Mouse (Mus musculus) small intestine, adult 2 months (tissue): ENCODE results near the gene Gnb5. TPM values are rescaled to one million over a fixed set of nuclear protein-coding genes. Genes with fewer than 3 reads are reported as not detected.

Experiments used
- H3K27ac ChIP-seq: fragments of 200-500 bp; 2 replicates; pipeline ENCODE4 v1.5.1; 2012; ENCODE audit warnings: low read depth, low read length, control low read depth, inconsistent platforms; ENCODE audit not compliant: insufficient read depth
- H3K27me3 ChIP-seq: fragments of 200-500 bp; 2 replicates; pipeline ENCODE4 v1.6.1; 2012; ENCODE audit warnings: mild to moderate bottlenecking, moderate library complexity, low read length, inconsistent platforms; ENCODE audit not compliant: control insufficient read depth, insufficient read depth
- H3K36me3 ChIP-seq: fragments of 200-500 bp; 2 replicates; pipeline ENCODE4 v1.6.1; 2012; ENCODE audit warnings: mild to moderate bottlenecking, low read length, control low read depth, inconsistent platforms; ENCODE audit not compliant: control insufficient read depth, insufficient read depth
- H3K4me1 ChIP-seq: fragments of 200-500 bp; 2 replicates; pipeline ENCODE4 v1.6.1; 2012; ENCODE audit warnings: low read length, inconsistent platforms, mixed read lengths; ENCODE audit not compliant: control insufficient read depth, insufficient read depth, insufficient read length
- H3K4me3 ChIP-seq: fragments of 200-500 bp; 2 replicates; pipeline ENCODE4 v1.5.1; 2012; ENCODE audit warnings: low read depth, mild to moderate bottlenecking, control low read depth, inconsistent platforms, low read length, moderate library complexity
- CTCF ChIP-seq: fragments of 200-500 bp; IDR thresholded peaks from 2 replicates; pipeline ENCODE4 v1.5.1; 2012; ENCODE audit warnings: low read depth, mild to moderate bottlenecking, control low read depth, inconsistent platforms, low read length, moderate library complexity, mixed read lengths; ENCODE audit not compliant: insufficient replicate concordance, insufficient read length; ENCODE audit errors: extremely low read depth
- POLR2A ChIP-seq: fragments of 200-500 bp; IDR thresholded peaks from 2 replicates; pipeline ENCODE4 v1.6.1; 2012; ENCODE audit warnings: low read depth, mild to moderate bottlenecking, control low read depth, inconsistent platforms, low read length, moderate library complexity
- WGBS: fragments of 180-500 bp; shearing (Covaris S2); methylation state at CpG from one replicate; pipeline ENCODE4 v1.1.7; 2018; 5-methylcytosine and 5-hydroxymethylcytosine counted together
- polyA plus RNA-seq: library from polyadenylated mRNA; depleted of rRNA; stranded (reverse); fragments of >200 nt; gene quantifications from 2 replicates; pipeline ENCODE4 v1.2.3, GENCODE M21; 2012

Gene Gnb5
- polyA plus RNA-seq, 1 experiment, result 7.3 TPM

- peaks cover 25% of the 10 kb centered on the region; the same call in 1 of the 2 replicates for H3K4me1 ChIP-seq
- H3K36me3 ChIP-seq, result no peaks in the 10 kb centered on the region
- no peak overlapping the region for H3K4me3 ChIP-seq
- H3K27me3 ChIP-seq, result no peaks in the 10 kb centered on the region
- H3K27ac ChIP-seq, result no peak overlapping the region
- TF ChIP-seq POLR2A (no peak), CTCF (no peak)
- WGBS, result 40% methylated on average over 5 of the region's 5 CpGs
Observed at GRCm38 (mm10) chr9:75366191-75366590, 60.1 kb downstream of the Gnb5 start.

- Histone ChIP-seq H3K36me3 (no peaks in the 10 kb centered on the region), H3K27ac (peak overlapping the region; percentile 17), H3K27me3 (no peaks in the 10 kb centered on the region), H3K4me1 (peaks cover 11% of the 10 kb centered on the region; the same call in 1 of the 2 replicates), H3K4me3 (no peak overlapping the region)
- TF ChIP-seq CTCF, result no peak
- TF ChIP-seq POLR2A, result no peak
- 80% methylated on average over 3 of the region's 3 CpGs for WGBS
Observed at GRCm38 (mm10) chr9:75368779-75369178, 62.7 kb downstream of the Gnb5 start.

- H3K27me3 ChIP-seq, result no peaks in the 10 kb centered on the region
- H3K4me1 ChIP-seq, result peaks cover 7% of the 10 kb centered on the region; the same call in 1 of the 2 replicates
- H3K36me3 ChIP-seq, result no peaks in the 10 kb centered on the region
- 94% methylated on average over 9 of the region's 9 CpGs for WGBS
- H3K4me3 ChIP-seq, result no peak overlapping the region
- TF ChIP-seq CTCF (no peak), POLR2A (no peak)
- H3K27ac ChIP-seq, result no peak overlapping the region
Observed at GRCm38 (mm10) chr9:75375606-75376005, 69.5 kb downstream of the Gnb5 start.

- no peak overlapping the region for H3K27ac ChIP-seq
- no peak overlapping the region for H3K4me3 ChIP-seq
- H3K36me3 ChIP-seq, result no peaks in the 10 kb centered on the region
- no peak for TF ChIP-seq POLR2A
- no peak for TF ChIP-seq CTCF
- WGBS, result 59% methylated on average over 1 of the region's 1 CpGs
- peaks cover 7% of the 10 kb centered on the region; the same call in 1 of the 2 replicates for H3K4me1 ChIP-seq
- H3K27me3 ChIP-seq, result no peaks in the 10 kb centered on the region
Observed at GRCm38 (mm10) chr9:75376428-75376827, 70.3 kb downstream of the Gnb5 start.

- Histone ChIP-seq H3K36me3 (no peaks in the 10 kb centered on the region), H3K27ac (peak overlapping the region; percentile 38), H3K4me1 (peaks cover 7% of the 10 kb centered on the region; the same call in 1 of the 2 replicates), H3K4me3 (no peak overlapping the region), H3K27me3 (no peaks in the 10 kb centered on the region)
- 35% methylated on average over 2 of the region's 2 CpGs for WGBS
- TF ChIP-seq CTCF (no peak), POLR2A (no peak)
Observed at GRCm38 (mm10) chr9:75378774-75379173, 72.7 kb downstream of the Gnb5 start.

GRCm38 (mm10) chr9:75382825-75383224, 76.7 kb downstream of the Gnb5 start:
- 90% methylated on average over 14 of the region's 14 CpGs for WGBS
- no peak overlapping the region for H3K27ac ChIP-seq
- H3K4me1 ChIP-seq, result peaks cover 18% of the 10 kb centered on the region; the same call in 1 of the 2 replicates
- peaks cover 12% of the 10 kb centered on the region for H3K36me3 ChIP-seq
- H3K27me3 ChIP-seq, result no peaks in the 10 kb centered on the region
- H3K4me3 ChIP-seq, result no peak overlapping the region
- TF ChIP-seq POLR2A, result no peak
- no peak for TF ChIP-seq CTCF

GRCm38 (mm10) chr9:75383785-75384184, 77.7 kb downstream of the Gnb5 start:
- Histone ChIP-seq H3K4me1 (peaks cover 16% of the 10 kb centered on the region; the same call in 1 of the 2 replicates), H3K27me3 (no peaks in the 10 kb centered on the region), H3K27ac (peak overlapping the region; percentile 91), H3K4me3 (no peak overlapping the region), H3K36me3 (peaks cover 18% of the 10 kb centered on the region)
- WGBS, result 91% methylated on average over 9 of the region's 9 CpGs
- peak; percentile 35; the same call in 1 of the 2 replicates for TF ChIP-seq CTCF
- TF ChIP-seq POLR2A, result no peak

- 52% methylated on average over 3 of the region's 3 CpGs for WGBS
- H3K27me3 ChIP-seq, result no peaks in the 10 kb centered on the region
- TF ChIP-seq CTCF (no peak), POLR2A (no peak)
- no peak overlapping the region for H3K4me3 ChIP-seq
- H3K27ac ChIP-seq, result peak overlapping the region; percentile 91
- H3K36me3 ChIP-seq, result peaks cover 24% of the 10 kb centered on the region
- peaks cover 11% of the 10 kb centered on the region; the same call in 1 of the 2 replicates for H3K4me1 ChIP-seq
Observed at GRCm38 (mm10) chr9:75384337-75384962, 78.4 kb downstream of the Gnb5 start.
